29 mouse cellular contexts compared by ENCODE assay signal in genomic region chr10:77396015-77396414, GRCm38 (mm10).
"Had no signal": no experiment of that assay in that cellular context is flagged by ENCODE, and none has a peak within 500 bp of the region (broad histone marks: within the 10 kb centered on the region; RNA-seq: fewer than 3 reads in every experiment).

No protein-coding gene starts in this region.

- H3K9ac ChIP-seq: limb, embryonic 12.5 days; limb, embryonic 13.5 days; limb, embryonic 15.5 days; liver, embryonic 12.5 days; liver, embryonic 13.5 days; liver, embryonic 14.5 days; liver, embryonic 15.5 days; liver, postnatal 0 days; lung, embryonic 14.5 days; lung, embryonic 15.5 days; midbrain, embryonic 12.5 days; midbrain, embryonic 13.5 days; midbrain, embryonic 15.5 days; neural tube, embryonic 12.5 days; neural tube, embryonic 13.5 days had no signal

- H3K27me3 ChIP-seq: limb, embryonic 12.5 days; limb, embryonic 13.5 days; limb, embryonic 15.5 days; liver, embryonic 12.5 days; liver, embryonic 13.5 days; liver, embryonic 15.5 days; lung, embryonic 15.5 days; midbrain, embryonic 12.5 days; midbrain, embryonic 13.5 days; midbrain, embryonic 15.5 days; neural tube, embryonic 12.5 days; neural tube, embryonic 13.5 days had no signal

- DNase-seq: left cerebral cortex, postnatal 4 days; liver; liver, embryonic 13.5 days; liver, postnatal 0 days; lung, adult 18-20 months; lung, adult 2 months; lung, embryonic 14.5 days; lung, postnatal 10 days; lung, postnatal 14 days; lung, postnatal 36 days; lung, postnatal 4 days; midbrain, embryonic 14.5 days had no signal

- H3K27ac ChIP-seq: limb, embryonic 10.5 days; limb, embryonic 12.5 days; limb, embryonic 13.5 days; limb, embryonic 15.5 days; liver, embryonic 12.5 days; liver, embryonic 13.5 days; liver, embryonic 14.5 days; liver, embryonic 15.5 days; lung, embryonic 15.5 days; macrophage; midbrain, embryonic 10.5 days; midbrain, embryonic 12.5 days; midbrain, embryonic 13.5 days; midbrain, embryonic 15.5 days; neural tube, embryonic 12.5 days; neural tube, embryonic 13.5 days had no signal

- H3K4me1 ChIP-seq: limb, embryonic 12.5 days; limb, embryonic 15.5 days; midbrain, embryonic 12.5 days; midbrain, embryonic 13.5 days; midbrain, embryonic 15.5 days; neural tube, embryonic 12.5 days; neural tube, embryonic 13.5 days had no signal

- H3K36me3 ChIP-seq: limb, embryonic 10.5 days; limb, embryonic 12.5 days; limb, embryonic 13.5 days; limb, embryonic 15.5 days; liver, embryonic 12.5 days; liver, embryonic 13.5 days; liver, embryonic 15.5 days; lung, embryonic 15.5 days; midbrain, embryonic 10.5 days; midbrain, embryonic 12.5 days; midbrain, embryonic 13.5 days; midbrain, embryonic 15.5 days; neural tube, embryonic 12.5 days; neural tube, embryonic 13.5 days had no signal

- H3K4me3 ChIP-seq: limb, embryonic 10.5 days; limb, embryonic 12.5 days; limb, embryonic 13.5 days; limb, embryonic 15.5 days; liver, embryonic 12.5 days; liver, embryonic 13.5 days; liver, embryonic 15.5 days; lung, embryonic 15.5 days; megakaryocyte, embryonic 14.5 days; midbrain, embryonic 10.5 days; midbrain, embryonic 12.5 days; midbrain, embryonic 13.5 days; midbrain, embryonic 15.5 days; myocyte; neural tube, embryonic 12.5 days; neural tube, embryonic 13.5 days had no signal
